Mouse (Mus musculus) bone marrow, adult 2 months (tissue): ENCODE results near the gene Rpl35.

Source experiments
- CTCF ChIP-seq: fragments of 200-500 bp; IDR thresholded peaks from 2 replicates; pipeline ENCODE4 v1.5.1; 2011; ENCODE audit warnings: low read length, control low read depth; ENCODE audit not compliant: control insufficient read depth, insufficient read depth
- POLR2A ChIP-seq: fragments of 200-500 bp; IDR thresholded peaks from 2 replicates; pipeline ENCODE4 v1.6.1; 2011; ENCODE audit warnings: low read depth, mild to moderate bottlenecking, control low read depth, low read length, borderline replicate concordance; ENCODE audit not compliant: control insufficient read depth

- TF ChIP-seq POLR2A (no peak), CTCF (no peak)
Observed at GRCm38 (mm10) chr2:38987803-38988510, 17.5 kb downstream of the Rpl35 start.
